Mouse (Mus musculus) embryonic fibroblast, embryonic 13.5 days (primary cell): ENCODE measurements at regions not wholly inside any gene's neighbourhood (a gene's known extent, or its start where the extent isn't known, plus 50 kb on each side); places are given as distances from the start of the nearest gene placed in this dataset.

Experiments
- CTCF ChIP-seq: IDR thresholded peaks from 2 replicates; pipeline ENCODE4 v1.5.1; 2011; ENCODE audit warnings: mild to moderate bottlenecking, control low read depth, low read length, moderate library complexity, borderline replicate concordance; ENCODE audit not compliant: insufficient read depth
- POLR2A ChIP-seq: IDR thresholded peaks from 2 replicates; pipeline ENCODE4 v1.6.1; 2011; ENCODE audit warnings: low read depth, mild to moderate bottlenecking, control low read depth, low read length, moderate library complexity

DNA sequence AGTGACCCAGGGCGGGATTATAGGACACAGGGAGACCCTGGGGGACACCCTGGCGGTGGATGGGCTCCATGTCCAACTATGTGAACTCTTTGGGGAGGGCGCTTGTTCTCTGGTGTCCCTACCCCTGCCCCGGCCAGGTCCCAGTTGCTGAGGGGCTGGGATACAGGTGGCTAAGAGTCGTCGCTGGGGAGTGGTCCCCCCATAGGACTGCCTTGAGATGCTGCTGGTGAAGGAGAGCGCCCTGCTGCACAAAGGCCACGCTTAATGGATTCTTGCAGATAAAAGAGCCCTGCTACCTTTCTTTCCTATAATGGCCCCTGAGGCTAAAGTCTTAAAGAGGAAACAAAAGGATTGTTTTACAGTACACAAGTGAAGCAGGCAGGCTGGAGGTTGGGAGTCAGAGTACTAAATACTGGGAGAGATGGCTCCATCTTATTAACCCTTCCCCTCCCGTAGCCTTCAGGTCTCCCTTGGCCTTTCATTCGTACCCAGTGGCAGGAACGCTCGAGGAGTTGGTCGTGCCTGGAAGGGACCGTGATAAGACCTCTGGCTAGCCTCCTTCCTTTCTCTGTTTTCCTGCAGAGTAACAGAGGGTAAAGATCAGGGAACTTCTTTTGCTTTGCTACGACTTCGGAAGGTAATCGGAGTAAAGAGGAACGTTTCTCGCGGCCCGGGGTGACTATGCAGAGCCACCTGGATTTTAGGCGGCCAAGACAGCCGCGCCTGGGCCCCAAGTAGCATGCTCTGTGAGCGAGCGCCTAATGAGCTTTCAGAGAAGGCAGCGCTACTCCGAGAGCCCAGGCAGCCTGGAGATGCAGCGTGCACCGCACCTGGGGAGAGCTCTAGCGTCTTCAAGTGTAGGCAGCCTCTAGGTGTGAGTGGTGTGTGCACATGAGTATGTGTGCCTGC lies 682.9 kb upstream of the Car8 start:
- no peak for TF ChIP-seq CTCF
- TF ChIP-seq POLR2A: no peak
